Mouse (Mus musculus): ENCODE measurements around the gene Plcg2.

Plcg2 gene

GRCm38 (mm10) chr8:117485316-117485715 is 12.8 kb upstream of the Plcg2 start:
- no peak for DNase-seq (ENCODE audit: low read depth, low spot score)

GRCm38 (mm10) chr8:117488246-117489005 is 9.7 kb upstream of the Plcg2 start:
- DNase-seq (ENCODE audit: low read depth, low spot score) = no peak

DNA sequence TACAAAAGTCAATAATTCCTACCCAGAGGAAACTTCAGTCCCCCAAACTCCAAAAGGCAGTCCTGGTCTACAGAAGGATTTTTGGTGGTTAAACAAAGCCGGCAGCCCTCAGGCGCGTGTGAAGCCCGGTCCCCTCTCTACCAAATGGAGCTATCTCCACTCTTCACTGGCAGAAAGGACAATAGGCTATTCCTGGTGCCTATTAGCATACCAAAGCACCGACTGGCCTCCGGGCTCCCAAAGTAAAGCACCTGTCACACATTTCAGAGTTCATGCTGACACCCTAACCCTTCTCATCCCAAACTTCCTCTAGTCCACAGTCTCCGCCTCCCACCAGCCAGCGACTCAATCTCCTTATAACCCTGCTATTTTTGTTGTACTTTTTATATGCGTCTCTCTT is 4.5 kb upstream of the Plcg2 start:
- peak; percentile 90 for DNase-seq (ENCODE audit: low read depth, low spot score)

DNA sequence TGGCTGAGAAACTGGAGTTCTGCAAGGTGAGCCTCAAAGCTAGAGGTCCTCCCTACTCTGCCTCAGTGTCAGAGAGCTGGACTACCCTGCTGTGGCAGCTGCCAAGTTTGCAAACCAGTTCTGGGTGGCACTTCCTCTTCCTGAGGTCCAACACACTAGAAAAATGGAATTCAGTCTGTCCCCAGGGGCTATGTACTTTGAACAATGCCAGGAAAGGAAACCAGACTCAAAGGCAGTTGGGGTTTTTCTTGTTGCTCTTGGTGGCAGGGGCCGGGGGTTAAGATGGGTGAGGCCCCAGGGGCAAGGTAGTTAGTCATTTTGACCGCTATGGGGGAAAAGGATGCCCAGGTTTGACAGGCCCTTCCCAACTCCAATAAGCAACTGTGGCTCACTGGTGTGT is 3.2 kb upstream of the Plcg2 start:
- no peak for DNase-seq (ENCODE audit: low read depth, low spot score)

- DNase-seq (ENCODE audit: low read depth, low spot score) = no peak
These were observed 937 bp downstream of the Plcg2 start for GRCm38 (mm10) chr8:117498915-117499540.

DNA sequence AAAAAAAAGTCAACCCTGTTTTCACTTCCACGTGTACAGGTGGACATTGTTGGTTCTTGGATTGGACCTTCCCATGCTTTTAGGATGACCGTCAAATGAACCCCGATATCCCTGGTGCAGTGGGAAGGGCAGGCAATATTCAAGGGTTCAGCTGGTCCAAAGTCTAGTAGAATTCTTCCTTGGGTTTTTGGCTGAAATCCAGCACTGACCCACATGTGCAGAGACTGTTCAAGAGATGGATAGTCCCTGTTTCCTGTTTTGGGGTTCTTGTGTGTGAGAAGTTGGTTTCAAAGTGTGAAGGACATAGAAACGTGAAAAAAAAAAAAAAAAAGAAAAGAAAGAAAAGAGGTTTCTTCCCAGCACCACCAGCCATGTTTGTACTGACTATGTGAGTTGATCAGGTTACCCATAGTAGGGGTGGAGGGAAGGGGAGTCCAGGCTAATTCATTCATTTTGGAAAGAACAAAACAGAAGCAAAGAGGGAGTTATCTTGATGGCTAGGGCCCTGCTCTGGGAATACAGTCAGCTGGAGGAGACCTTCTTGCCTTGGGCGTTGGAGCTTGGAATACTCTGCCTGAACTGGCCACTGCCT is 2.2 kb downstream of the Plcg2 start:
- DNase-seq (ENCODE audit: low read depth, low spot score) = no peak

GRCm38 (mm10) chr8:117501323-117501722 is 3.2 kb downstream of the Plcg2 start:
- no peak for DNase-seq (ENCODE audit: low read depth, low spot score)

- peak; percentile 79 for DNase-seq (ENCODE audit: low read depth, low spot score)
These were observed 5.4 kb downstream of the Plcg2 start for GRCm38 (mm10) chr8:117503405-117504069.

DNA sequence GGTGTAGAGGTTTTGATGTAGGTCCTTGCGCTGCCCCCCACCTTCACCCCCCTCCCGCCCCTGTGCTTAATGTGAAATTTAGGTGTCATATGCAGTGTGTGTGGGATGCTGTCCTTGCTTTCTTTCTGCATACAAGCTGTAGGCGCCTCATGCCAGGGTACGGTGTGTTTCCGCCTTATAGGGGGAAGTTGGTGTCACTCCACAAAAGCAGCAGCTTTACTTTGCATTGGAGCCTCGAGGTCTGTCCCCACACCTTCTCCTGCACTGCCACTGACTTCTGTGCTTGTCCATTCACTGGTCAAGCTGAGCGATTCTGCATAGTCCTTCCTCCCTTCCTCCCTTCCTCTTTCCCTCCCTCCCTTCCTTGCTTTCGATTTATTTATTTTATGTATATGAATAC is 9.6 kb downstream of the Plcg2 start:
- no peak for DNase-seq (ENCODE audit: low read depth, low spot score)

- DNase-seq (ENCODE audit: low read depth, low spot score) = no peak
These were observed 18.9 kb downstream of the Plcg2 start for GRCm38 (mm10) chr8:117516876-117517565.

DNA sequence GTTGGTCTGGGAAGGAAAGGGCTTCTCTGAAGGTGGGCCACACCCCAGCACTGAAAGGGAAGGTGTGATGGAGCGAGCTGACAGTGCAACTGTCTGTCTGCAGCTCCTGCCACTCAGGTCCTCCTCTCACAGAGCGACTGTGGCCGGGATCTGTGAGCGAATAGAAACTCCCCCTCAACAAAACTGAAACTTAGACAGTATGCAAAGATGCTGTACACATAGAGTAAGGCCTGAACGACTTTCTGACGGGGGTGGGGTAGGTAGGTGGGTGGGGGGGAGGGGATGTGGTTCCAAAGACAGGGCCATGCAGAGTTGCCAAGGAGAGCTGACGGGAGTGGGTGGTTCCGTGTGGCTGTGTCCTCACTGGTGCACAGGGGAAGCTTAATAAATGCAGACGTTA is 19.8 kb downstream of the Plcg2 start:
- DNase-seq (ENCODE audit: low read depth, low spot score) = peak; percentile 13

- no peak for DNase-seq (ENCODE audit: low read depth, low spot score)
These were observed 20.8 kb downstream of the Plcg2 start for GRCm38 (mm10) chr8:117518873-117519272.

- no peak for DNase-seq (ENCODE audit: low read depth, low spot score)
These were observed 28.1 kb downstream of the Plcg2 start for GRCm38 (mm10) chr8:117526185-117526584.

GRCm38 (mm10) chr8:117527983-117528382 is 29.9 kb downstream of the Plcg2 start:
- no peak for DNase-seq (ENCODE audit: low read depth, low spot score)

DNA sequence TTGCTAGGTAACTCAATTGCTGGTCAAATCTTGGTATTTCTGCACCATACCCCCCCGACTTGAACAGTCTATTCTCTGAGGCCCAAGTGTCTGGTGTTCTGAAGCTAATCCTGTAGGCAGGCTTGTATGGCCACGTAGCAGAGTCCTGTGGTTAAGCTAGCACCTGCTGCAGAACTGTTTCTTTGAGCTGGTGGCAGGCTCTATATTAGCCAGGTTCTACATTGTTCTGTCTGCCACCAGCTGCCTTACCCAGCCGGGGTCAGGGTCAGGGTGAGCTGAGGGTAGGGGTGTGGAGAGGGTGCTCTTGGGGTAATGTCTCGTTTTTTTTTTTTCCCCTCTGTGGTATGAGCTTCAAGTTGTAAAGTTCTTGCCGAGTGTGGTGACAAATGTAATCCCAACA is 31.1 kb downstream of the Plcg2 start:
- DNase-seq (ENCODE audit: low read depth, low spot score) = no peak

DNA sequence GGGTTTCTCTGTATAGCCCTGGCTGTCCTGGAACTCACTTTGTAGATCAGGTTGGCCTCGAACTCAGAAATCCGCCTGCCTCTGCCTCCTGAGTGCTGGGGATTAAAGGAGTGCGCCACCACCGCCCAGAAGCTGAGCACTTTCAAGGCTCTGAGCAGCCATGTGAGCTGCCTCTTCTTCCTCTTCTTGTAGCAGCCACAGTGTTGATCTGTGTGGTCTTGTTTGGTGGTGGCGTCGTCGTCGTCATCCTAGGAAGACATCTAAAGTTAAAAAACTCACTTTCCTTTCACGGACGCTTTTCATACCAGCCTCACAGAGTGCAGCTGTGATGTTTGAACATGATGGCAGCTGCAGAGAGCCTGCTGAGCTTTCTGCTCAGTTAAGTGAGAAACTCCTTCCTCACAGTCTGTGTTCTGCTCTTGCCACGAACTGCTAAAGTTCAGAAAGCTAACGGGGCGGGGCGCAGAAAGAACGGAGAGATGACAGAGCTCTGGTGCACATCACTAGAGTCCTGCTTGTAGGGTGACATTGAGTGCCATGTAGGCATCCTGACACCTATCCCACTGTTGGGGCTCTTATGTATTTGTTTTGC is 34.4 kb downstream of the Plcg2 start:
- DNase-seq (ENCODE audit: low read depth, low spot score) = no peak

DNA sequence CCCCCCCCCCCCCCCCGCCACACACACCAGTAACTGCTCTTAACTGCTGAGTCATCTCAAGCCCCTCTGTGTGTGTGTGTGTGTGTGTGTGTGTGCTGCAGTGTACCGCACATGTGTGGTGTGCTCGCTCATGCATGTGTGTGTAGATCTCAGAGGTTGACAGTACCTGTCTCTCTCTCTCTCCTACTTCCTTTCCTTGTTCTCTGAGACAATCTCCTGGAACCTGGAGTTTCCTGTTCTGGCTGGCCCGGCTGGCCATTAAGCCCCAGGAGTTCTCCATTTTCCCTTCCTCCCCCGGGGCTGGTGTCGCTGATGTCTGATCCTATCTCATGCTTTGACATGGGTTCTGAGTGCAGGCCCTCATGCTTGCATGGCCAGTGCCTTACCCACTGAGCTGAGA is 38.8 kb downstream of the Plcg2 start:
- DNase-seq (ENCODE audit: low read depth, low spot score) = no peak

DNA sequence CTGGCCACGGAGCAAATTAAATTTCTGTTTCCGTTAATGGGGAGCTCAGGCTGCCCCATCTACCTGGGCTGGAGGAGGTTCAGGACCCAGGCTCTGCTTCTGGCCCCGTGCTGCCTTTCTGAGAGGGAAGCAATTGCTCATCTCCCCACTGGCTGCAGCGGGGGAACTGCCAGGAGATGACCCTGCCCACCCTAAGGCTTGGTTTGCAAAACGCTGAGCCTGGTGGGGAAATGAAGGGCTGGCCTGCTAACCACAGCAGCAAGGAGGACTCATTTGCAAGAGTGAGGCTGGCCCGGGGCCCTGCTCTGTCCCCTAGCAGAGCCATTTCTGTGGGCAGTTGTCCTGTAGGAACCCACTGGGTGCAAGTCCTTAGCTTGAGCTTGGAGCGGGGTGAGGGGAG is 39.7 kb downstream of the Plcg2 start:
- no peak for DNase-seq (ENCODE audit: low read depth, low spot score)

DNA sequence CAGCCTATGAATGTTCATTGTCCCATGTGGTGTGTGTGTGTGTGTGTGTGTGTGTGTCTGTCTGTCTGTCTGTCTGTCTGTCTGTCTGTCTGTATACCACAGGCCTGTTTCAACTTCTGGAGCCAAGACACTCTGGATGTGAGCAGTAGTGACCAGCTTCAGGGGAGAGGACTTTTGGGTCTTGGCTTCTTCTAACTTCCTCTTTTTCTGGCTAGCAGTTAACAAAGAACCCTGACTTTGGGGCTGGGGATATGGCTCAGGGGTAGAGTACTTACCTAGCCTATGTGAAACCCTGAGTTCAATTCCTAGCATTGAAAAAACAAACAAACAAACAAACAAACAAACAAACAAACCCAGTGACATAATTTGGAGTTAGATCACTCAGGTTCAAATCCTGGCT is 44.9 kb downstream of the Plcg2 start:
- no peak for DNase-seq (ENCODE audit: low read depth, low spot score)

DNA sequence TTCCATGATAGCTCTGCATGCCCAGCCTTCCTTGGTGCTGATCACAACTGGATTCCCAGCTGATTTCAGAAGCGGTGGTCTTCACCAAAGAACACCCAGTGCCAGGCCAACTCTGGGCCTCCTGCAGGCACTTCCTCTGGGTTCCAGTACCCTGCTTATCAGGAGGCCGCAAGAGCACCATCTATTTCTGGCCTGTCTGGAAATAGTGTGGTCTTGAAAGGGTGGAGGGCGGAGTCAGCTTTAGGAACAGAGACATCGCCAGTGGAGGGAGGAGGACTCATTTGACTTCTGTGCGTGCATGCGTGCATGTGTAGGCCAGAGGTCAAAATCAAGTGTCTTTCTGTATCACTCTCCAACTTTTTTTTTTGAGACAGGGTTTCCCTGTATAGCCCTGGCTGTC is 45.7 kb downstream of the Plcg2 start:
- no peak for DNase-seq (ENCODE audit: low read depth, low spot score)

DNA sequence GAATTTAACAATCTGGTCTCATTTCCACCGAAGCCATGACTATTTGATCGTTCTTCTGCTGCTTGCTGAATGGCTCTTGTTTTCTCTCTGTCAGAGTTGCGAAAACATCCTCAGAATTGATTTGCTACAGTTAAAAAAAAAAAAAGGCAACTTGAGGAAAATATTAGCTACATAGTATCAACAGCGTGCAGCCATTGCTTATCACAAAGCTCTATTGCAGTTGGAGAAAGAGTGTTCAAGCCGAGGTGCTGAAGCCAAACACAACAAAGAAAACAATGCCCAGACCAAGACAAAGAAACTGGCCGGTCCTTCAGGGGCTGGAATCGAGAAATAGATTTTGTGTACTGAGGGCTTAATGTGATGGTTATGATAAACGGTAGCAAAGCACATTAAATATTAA is 47.0 kb downstream of the Plcg2 start:
- no peak for DNase-seq (ENCODE audit: low read depth, low spot score)

GRCm38 (mm10) chr8:117546386-117546785 is 48.3 kb downstream of the Plcg2 start:
- DNase-seq (ENCODE audit: low read depth, low spot score) = no peak

All from R1 (cell line).